Mouse (Mus musculus): Measurements from ENCODE around the gene Nxpe3.
"Not testable (repeated sequence)": the region's sequence is repeated elsewhere in the genome, so short reads cannot be mapped to it uniquely, and the experiment has no call there.

Gene Nxpe3

DNA sequence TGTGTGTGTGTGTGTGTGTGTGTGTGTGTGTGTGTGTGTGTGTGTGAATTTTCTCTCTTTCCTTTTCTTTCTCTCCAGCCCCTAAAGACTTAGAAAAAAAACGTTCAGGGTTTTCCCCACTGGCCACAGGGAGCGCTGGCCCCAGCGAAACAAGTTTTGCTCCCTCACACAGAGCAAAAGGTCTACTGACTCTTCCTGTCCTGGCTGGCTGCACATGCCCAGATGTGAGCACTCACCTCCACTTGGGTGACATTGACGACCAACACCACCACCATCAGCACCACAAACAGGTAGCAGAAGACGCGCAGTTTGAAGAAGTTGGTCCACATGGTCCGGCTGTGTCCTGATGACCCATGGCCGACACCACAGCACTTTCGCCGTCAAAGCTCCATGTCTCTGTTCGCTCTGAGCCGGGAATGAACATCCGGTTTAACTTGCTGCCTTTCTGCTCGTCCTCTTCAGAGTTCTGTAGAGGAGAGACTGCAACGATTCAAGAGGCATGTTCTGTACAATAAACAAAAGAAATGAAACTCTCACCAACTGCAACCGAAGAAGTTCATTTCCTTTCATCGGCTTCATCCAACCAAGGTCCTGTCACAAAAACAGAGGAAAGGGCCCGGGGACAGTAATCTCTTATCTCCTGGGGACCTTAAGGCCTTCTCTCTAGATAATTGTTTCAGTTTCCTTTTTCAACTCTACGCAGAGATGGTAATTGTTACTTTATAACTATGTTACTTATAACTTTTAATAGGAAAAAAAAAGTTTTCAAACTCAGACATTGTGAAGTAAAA, 4.5 kb downstream of the Nxpe3 start:
- DNase-seq (ENCODE audit: low read depth, low spot score) = no peak

DNA sequence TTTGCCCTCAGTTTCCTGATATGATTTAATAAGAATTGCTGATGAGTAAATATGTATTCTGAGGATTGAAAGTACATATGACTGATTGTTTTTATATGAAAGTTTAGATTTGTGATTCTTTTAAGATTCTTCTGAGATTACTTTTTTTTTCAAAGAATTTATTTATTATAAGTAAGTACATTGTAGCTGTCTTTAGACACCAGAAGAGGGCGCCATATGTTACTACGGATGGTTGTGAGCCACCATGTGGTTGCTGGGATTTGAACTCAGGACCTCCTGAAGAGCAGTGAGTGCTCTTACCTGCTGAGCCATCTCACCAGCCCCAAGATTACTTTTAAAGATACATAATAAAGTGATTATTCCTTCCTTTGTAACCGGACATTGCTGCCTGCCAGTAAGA, 5.6 kb downstream of the Nxpe3 start:
- no peak for DNase-seq (ENCODE audit: low read depth, low spot score)

DNA sequence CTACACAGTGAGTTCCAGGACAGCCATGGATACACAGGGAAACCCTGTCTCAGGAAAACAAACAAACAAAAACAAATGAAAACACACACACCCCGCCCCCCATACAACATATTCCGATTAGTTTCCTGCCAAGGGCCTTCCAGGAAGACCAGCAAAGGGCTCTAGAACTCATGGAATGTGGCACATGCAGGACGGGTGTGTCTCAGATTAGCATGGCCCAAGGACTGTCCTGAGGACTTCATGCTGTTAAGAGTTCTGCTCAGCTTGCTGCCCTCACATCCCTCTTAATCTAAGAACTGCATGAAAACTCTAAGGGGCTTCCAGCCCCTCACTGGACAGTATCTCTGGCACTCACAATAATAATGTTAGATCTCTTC, 6.5 kb downstream of the Nxpe3 start:
- no peak for DNase-seq (ENCODE audit: low read depth, low spot score)

DNA sequence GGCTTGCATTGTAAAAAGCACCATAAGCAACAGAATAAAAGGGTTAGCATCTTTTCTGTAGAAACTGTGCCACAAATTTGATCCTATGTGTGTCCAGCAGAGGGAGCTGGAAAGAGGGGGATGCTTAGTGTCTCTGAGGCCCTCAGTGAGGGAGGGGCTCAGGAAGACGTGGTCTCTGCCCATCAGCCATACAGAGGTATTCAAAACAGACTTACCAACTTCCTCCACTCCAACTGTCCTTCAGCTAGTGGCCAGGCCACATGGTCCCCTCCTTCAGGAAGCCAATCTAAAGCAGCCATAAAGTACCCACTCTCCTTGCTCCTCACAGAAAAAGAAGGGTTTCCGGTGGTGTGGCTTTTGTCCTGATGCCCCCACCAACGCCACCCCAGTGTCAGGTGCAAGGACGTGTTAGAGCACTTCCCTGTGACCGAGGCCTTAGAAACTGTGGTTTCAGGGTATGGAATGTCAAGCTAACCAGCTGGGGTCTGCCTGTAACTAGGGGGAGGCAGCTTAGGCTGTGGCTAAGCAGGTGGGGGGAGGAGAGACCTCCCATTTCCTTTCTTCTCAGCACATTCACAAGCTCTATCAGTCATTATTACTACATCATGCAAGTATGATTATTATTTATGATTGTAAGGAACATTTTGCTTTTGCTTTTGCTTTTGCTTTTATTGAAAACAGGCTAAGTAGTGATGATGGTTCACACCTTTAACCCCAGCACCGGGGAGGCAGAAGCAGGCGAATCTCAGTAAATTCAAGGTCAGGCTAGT, 7.1 kb downstream of the Nxpe3 start:
- DNase-seq (ENCODE audit: low read depth, low spot score) = no peak

DNA sequence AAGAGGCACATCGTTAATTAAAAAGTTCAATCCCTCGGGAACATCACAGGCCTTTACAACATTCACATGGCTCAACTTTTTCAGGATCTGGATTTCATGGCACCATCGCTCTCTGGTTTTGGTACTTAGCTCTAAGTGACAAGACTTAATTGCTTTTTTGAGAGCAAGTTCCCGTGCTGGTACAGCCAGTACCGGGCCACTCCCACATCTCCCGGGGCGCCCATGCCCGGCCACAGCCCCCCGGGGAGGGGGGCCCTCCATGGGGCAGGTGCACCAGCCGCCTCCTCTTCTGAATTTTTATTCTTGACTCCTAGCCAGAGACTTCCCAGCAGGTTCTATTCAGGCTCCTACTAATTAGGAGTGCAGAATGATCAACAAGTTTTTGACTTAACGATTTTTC, 10.8 kb downstream of the Nxpe3 start:
- no peak for DNase-seq (ENCODE audit: low read depth, low spot score)

DNA sequence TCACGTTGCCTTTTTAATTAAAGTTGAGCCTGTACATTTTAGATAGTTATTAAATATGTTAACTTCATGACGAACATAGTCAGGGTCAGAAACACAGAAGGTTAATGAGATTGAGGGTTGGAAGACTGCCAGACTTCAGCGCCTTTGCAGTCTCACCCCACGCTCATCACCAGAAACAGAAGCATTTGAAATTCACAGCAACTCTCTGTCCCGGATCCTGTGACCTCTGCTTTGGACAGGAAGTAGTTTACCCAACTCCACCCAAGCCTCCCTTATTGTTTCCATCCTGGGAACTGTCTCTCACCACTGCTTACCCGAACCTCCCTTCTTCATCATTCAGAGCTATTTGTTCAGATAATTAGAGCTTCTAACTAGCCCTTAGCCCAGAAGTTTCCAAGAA, 19.1 kb downstream of the Nxpe3 start:
- DNase-seq (ENCODE audit: low read depth, low spot score) = no peak

DNA sequence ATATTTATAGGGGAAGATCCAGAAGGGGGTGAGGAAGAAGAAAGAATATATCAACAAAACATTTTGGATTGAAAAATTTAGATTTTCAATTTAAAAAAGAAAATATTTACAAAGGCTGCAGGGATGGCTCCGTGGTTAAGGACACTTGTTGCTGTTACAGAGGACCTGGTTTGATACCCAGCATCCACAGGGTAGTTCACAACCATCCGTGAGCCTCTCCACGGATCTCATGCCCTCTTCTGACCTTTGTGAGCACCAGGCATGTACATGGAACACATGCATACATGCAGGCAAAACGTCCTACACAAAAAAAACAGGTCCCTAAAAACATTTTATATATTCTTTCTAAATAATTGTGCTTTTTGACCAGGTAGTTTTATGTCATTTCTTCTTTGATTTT, 31.3 kb downstream of the Nxpe3 start:
- DNase-seq (ENCODE audit: low read depth, low spot score) = no peak

DNA sequence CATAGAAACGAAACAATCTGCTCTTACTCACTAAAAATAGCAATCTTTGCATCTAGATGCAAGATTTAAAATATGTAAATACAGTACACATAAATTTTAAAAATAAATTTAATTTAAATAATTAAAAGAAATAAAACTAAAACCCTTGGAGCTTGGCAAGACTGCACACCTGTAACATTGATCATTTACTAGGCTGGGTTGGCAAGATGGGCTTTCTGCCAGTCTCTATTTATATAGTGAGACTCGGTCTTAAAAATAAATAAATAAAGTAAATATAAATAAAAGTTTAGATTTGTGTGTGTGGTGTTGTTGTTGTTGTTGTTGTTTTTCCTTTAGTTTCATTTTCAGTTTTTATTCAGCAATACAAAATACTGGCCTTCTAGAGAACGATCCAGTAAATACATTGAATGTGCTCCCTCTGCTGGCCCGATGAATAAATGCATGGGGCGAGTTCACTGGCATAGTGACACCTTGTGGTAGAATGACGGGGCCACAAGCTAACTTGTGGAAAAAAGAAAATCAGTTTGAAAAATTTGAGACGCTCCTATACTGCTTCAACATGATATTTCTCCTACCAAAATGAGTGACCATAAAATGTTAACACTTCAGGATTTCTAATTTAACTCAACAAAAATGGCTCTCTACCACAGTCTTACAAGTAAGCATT, 31.8 kb downstream of the Nxpe3 start:
- DNase-seq (ENCODE audit: low read depth, low spot score) = peak; percentile 24

DNA sequence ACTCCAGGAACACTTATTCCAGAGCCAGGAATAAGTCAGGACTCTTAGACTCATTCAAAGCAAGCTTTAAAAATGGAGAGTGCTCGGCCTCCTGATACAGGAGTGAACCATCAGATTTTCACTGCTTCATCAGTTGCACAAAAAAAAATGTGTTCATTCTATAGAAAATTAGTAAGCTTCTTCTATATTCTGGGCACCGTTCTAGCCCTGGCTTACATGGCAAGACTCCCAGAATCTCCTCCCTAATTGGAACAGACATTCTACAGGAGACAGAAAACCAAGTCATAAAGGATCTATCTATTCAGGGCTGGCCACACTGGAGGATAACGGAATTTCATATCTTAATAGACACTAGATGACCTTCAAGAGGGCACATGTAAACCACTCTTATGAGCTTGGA, 34.0 kb downstream of the Nxpe3 start:
- no peak for DNase-seq (ENCODE audit: low read depth, low spot score)

DNA sequence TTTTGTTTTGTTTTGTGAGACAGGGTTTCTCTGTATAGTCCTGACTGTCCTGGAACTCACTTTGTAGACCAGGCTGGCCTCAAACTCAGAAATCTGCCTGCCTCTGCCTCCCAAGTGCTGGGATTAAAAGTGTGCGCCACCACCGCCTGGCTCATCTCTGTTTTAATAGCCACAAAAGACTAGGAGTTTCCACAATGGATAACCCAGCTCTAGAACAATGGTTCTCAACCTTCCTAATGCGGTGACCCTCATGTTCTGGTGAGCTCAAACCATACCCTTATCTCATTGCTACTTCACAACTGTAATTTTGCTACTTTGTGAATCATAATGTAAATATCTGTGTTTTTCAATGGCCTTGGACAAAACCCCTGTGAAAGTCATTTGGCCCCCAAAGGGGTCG, 35.7 kb downstream of the Nxpe3 start:
- DNase-seq (ENCODE audit: low read depth, low spot score) = not testable (repeated sequence)

DNA sequence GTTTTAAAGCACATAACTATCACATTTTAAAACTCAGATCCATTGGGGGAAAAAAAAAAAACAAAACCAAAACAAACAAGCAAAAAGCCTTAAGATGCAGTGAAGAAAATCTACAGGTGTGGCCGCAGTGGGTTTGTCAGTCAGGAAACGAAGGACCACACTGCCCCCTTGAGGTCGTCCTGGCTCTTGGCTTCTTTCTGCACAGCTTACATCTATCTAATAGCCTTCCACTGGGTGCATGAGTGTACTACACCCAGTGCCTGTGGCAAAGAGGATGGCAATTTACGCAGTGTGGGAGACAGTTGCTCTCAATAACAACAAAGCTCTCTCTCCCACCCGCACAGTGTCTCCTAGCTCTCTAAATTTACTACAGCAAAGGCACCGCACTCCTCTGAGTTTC, 36.6 kb downstream of the Nxpe3 start:
- no peak for DNase-seq (ENCODE audit: low read depth, low spot score)

DNA sequence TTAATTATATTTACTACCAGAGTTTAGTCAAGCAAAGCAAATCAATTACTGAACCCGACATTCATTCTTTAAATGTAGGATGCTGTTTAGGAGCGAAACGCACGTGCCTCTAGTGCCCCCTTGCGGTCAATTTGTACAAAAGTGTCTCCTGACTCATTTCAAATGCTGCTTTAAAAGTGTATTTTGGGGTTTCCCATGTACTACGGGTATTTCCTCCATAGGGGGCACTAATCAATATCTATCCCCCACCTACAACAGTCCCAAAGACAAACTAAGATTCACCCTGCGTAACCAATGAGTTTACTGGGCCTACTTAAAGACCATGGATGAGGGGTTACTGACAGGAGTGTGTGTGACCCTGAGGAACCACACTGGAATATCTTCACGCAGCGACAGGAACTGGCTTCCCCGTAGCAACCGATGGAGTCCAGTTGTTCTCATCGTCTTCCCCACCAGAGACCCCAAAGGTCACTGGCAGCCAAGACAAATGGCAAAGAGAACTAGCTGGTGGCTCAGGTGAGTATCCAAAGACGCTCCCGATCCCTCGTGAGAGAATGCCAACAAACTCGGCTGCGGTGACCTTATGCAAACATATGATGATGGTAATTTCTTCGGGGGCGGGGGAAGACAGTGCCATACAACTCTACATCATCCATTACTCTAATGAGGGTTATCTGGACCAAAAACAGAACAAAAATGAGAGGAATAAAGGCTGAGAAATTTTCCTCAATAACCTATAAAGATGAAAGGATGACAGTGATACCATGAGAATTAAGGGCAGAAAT, 42.0 kb downstream of the Nxpe3 start:
- peak; percentile 60 for DNase-seq (ENCODE audit: low read depth, low spot score)

DNA sequence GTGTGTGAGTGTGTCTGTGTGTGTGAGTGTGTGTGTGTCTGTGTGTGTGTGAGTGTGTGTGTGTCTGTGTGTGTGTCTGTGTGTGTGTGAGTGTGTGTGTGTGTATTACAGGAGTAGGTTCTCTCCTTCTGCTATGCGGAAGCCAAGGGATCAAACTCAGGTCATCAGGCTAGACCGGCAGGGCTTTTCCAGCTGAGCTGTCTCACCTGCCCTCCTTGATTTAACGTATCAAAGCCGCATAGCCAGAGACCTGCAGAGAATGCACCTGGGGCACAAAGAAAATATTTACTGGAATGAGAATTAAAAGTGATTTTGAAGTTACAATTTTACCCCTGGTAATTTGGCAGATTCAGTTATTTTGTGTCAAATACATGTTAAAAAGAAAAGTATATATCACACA, 42.6 kb downstream of the Nxpe3 start:
- DNase-seq (ENCODE audit: low read depth, low spot score) = no peak

DNA sequence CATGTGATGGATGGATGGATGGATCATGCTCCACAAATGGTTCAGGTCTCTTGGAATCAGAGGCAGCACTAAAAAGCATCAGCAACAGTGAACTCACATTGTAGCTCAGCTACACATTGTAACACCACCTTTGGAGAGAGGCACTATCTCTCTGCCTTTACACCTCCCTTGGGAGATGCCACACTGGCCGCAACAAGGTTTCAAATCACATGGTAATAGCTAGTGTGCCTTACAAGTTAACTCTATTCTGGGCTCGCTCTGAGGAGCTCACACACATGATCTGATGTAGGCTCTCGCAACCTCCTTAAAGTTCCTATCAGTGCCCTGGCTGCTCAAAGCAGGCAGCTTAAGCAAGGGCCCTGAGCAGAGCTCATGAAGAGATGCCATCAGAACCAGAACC, 44.6 kb downstream of the Nxpe3 start:
- DNase-seq (ENCODE audit: low read depth, low spot score) = no peak

DNA sequence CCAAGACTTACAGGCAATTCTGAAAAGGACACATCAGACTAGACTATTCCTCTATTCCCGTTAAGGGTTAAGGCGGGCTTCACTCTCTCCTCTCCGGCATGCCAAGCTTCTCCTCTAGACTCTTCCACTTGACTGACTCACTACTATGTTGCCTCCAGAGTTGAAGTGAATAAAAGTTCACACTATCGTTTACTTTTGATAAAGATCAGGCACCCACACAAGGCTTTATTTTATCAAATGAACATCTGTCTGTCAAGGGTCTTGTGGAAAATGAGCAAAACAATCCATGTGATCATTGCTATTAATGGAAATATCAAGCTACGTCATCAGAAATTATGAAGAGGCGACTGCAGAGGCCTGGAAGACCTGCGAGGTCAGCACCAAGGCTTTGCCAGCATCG, 47.4 kb downstream of the Nxpe3 start:
- no peak for DNase-seq (ENCODE audit: low read depth, low spot score)

DNA sequence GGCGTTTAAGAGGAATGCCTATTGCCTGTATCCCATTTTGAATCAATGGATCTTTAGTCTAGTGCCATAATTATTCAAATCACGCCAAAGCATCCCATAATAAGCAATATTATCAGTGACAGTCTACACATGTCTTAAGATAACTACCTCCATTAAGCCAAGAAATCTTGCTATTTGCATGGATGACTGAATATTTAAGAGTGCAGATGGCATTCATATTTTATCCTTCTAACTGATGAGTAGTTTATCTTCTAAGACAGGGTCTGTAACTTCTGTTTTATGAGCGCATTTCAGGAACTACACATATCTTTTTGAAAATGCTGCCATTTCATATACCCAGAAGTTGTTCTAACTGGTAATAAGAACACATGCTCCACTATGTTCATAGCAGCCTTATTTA, 50.2 kb downstream of the Nxpe3 start:
- DNase-seq (ENCODE audit: low read depth, low spot score) = no peak

DNA sequence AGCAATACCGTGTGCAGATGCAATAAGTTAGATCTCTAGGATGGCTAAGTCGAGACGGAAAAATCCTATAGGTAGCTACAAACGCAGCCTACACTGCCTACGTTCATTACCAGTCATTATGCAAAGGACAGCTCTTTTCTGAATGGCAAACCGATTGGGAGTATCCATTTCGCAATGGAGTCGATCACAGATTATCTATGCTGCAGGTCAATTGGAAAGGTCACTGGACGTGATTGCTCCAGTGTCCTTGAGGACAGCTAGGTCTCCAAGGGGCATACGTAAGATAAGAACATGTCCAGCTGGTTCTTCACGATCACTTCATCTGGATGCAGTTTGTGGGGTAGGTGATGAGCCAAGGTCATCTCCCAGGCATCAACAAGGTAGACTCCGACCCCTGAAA, 51.2 kb downstream of the Nxpe3 start:
- no peak for DNase-seq (ENCODE audit: low read depth, low spot score)

DNA sequence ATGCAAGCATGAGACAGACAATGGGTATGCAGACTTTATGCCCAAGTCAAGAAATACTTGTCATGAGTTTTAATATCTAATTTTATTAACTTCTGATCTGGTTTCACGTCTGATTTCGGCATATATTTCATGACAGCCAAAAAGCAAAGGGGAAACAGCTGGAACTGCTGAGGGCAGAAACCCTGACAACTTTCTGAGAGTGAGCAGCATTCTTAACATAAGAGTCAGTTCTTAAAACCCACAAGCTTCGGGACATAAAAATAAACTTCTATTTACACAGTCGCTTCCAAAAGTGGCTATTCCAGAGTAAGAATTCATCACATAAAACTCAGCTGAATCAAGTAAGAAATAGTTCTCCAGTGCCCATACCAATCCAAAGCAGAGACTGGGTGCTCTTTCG, 52.0 kb downstream of the Nxpe3 start:
- no peak for DNase-seq (ENCODE audit: low read depth, low spot score)

DNA sequence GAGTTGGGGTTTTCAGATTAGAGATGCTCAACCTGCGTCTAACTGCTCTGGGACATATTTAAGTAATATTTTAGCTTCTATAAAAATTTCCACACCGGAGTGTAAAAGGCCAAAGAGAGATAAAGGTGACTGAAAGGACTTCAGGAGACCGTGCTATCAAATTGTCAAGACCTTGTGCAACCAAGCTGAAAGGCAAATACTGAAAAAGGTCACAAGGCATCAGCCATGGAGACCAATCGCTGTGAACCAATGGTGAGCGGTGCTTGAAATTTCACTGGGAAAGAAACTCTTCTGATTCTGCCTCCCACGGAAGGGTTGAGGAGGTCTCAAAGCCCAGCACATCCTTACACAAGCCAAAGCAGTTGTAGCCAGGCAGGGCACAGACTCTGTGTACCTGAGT, 53.6 kb downstream of the Nxpe3 start:
- DNase-seq (ENCODE audit: low read depth, low spot score) = no peak

DNA sequence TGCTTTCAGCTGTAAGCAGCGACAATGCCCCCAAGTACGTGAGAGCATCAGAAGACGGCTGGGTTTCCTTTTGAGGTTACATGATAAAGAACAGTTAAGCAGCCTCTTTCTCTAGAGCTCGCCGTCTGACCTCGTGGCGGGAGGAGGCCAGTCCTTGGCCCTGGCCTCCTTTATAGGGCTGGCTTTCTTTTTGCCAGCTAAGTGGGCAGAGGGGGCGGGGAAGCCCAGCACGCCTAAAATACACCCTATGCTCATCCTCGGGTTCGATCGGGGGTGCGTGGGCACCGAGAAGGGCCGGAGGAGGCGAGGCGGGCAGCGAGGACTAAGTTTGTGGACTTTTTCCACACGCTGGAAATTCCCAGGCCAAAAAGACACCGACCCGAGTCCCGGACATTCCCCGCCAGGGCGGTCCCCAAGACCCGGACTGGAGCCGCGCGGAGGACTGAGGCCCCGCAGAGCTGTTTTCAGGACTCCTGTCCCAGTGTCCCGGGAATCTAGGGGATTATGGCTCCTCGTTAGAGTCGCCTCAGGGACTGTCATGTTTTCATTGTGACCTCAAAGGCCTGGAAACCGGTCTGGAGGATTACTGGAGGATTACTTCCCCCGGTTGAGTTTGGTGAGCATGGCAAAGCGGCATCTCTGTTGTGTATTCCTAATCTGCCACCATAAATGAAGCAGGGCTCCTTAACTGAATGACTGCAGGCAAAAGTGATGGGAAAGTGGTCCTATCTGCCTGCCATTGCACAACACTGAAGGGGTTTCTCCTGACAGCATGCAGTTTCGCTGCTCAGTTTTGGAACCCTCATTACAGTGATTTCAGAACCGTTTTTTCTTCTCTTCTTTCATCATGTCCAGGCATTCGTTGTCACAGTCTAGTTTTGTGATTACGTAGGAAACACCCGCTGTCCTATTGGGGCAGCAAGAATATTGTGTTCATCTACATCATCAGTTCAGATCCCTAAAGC, 56.3 kb downstream of the Nxpe3 start, which contains the start of gene Nfkbiz:
Gene Nfkbiz (minus strand): TSS at position 390 of the 965 bp plus-strand sequence.
- DNase-seq (ENCODE audit: low read depth, low spot score) = peak; percentile 50

DNA sequence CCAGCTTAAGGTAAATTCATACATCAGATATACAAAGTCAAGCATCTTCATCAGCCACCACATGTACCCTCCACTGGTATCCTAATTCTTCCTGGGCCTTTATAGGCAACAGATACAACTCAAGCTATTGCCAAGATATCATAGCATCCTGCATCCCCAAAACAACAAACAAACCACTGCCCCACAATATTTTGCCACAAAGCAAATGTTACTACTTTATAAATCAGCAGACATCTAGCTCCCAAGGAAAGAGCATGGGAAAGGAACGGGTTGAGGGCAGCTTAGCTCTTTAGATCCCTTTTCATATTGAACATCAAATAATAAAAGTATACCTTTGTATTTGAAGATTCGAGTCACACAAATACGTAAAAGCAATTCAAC, 57.0 kb downstream of the Nxpe3 start:
- no peak for DNase-seq (ENCODE audit: low read depth, low spot score)

Measured in brain, embryonic 18.5 days (tissue).